Comparison of ENCODE assay signal across 8 mouse cellular contexts in genomic region chr2:154893045-154893385, GRCm38 (mm10). TPM values are rescaled to one million over a fixed set of nuclear protein-coding genes. Genes with fewer than 3 reads are reported as not detected.
DNase-seq lines count a peak whose midpoint lies in the region; ATAC-seq and TF ChIP-seq lines count a peak whose summit lies in the region.

No protein-coding gene starts in this region.

- peaks cover 1% of the 10 kb centered on the region for H3K36me3 ChIP-seq in heart, embryonic 12.5 days
- H3K36me3 ChIP-seq in CH12.LX (replicated peaks in 1 of 2; ENCODE audit: control insufficient read depth in 1 of 2, insufficient read depth in 1 of 2, low read length in 1 of 2), result peaks cover 3 to 21% of the 10 kb centered on the region in 2 experiments
- peaks cover under 1% of the 10 kb centered on the region for H3K36me3 ChIP-seq in forebrain, embryonic 13.5 days (ENCODE audit: poor library complexity, severe bottlenecking)
- H3K36me3 ChIP-seq in liver, embryonic 15.5 days (replicated peaks), result peaks cover 11% of the 10 kb centered on the region

- ATAC-seq in heart, embryonic 12.5 days (ENCODE audit: insufficient number of reproducible peaks, low FRiP score), result no peak
- no peak for ATAC-seq in forebrain, embryonic 13.5 days
- no peak for ATAC-seq in liver, embryonic 15.5 days (ENCODE audit: insufficient read depth)

- dilution Hi-C loops in CH12.LX (cut with MboI; ENCODE audit: extremely low pct_ligation_motif_present, extremely low pct_unique_long_range_greater_than_20kb, low sequenced_read_pairs), result no loop called here

- no peak for TF ChIP-seq CTCF in CH12.LX (conservative IDR thresholded peaks at IDR 0.05 in 1 of 2, IDR thresholded peaks at IDR 0.05 in 1 of 2; ENCODE audit: low read depth in 2 of 2, low read length in 2 of 2)

- 9% methylated on average over 12 of the region's 12 CpGs for WGBS in heart, embryonic 12.5 days
- WGBS in forebrain, embryonic 13.5 days, result 9% methylated on average over 12 of the region's 12 CpGs
- WGBS in liver, embryonic 15.5 days (ENCODE audit: insufficient replicate concordance), result 8% methylated on average over 12 of the region's 12 CpGs

- H3K4me1 ChIP-seq in heart, embryonic 12.5 days (replicated peaks), result peaks cover 10% of the 10 kb centered on the region
- peaks cover 0 to 24% of the 10 kb centered on the region in 2 experiments; a peak in 2 of 4 replicates for H3K4me1 ChIP-seq in CH12.LX (ENCODE audit: control insufficient read depth in 1 of 2, insufficient read depth in 2 of 2)
- peaks cover 23% of the 10 kb centered on the region for H3K4me1 ChIP-seq in forebrain, embryonic 13.5 days
- H3K4me1 ChIP-seq in liver, embryonic 15.5 days (replicated peaks), result peaks cover 26% of the 10 kb centered on the region

- TF ChIP-seq EP300 in CH12.LX (IDR thresholded peaks at IDR 0.05; ENCODE audit: low read length), result no peak

- peak overlapping the region; percentile 94 for H3K4me3 ChIP-seq in heart, embryonic 12.5 days
- peak overlapping the region; percentile 44 to 64 (median 52) for H3K4me3 ChIP-seq in CH12.LX (replicated peaks in 1 of 3; ENCODE audit: low read depth in 2 of 3, low read length in 2 of 3, poor library complexity in 1 of 3)
- peak overlapping the region; percentile 94 for H3K4me3 ChIP-seq in forebrain, embryonic 13.5 days
- H3K4me3 ChIP-seq in liver, embryonic 15.5 days (replicated peaks), result peak overlapping the region; percentile 89

- no peak for DNase-seq in heart, adult 9 months (ENCODE audit: low spot score in 2 of 2)
- DNase-seq in CH12.LX (ENCODE audit: extremely low read depth), result no peak
- DNase-seq in adrenal gland, postnatal 14 days, result no peak
- DNase-seq in MN1 (ENCODE audit: low spot score), result no peak
- DNase-seq in urinary bladder, adult 2 months (ENCODE audit: low spot score), result no peak

- no peaks in the 10 kb centered on the region for H3K27me3 ChIP-seq in heart, embryonic 12.5 days (replicated peaks)
- peaks cover 4% of the 10 kb centered on the region for H3K27me3 ChIP-seq in CH12.LX (replicated peaks)
- peaks cover 8% of the 10 kb centered on the region; the same call in 1 of the 2 replicates for H3K27me3 ChIP-seq in forebrain, embryonic 13.5 days
- peaks cover 4% of the 10 kb centered on the region; the same call in 1 of the 2 replicates for H3K27me3 ChIP-seq in liver, embryonic 15.5 days

- H3K4me2 ChIP-seq in heart, embryonic 12.5 days, result peak overlapping the region; percentile 82
- H3K4me2 ChIP-seq in CH12.LX (ENCODE audit: insufficient read depth, low read depth, poor library complexity, severe bottlenecking), result peak overlapping the region; percentile 80
- H3K4me2 ChIP-seq in forebrain, embryonic 13.5 days, result peak overlapping the region; percentile 82
- peak overlapping the region; percentile 85 for H3K4me2 ChIP-seq in liver, embryonic 15.5 days

- in situ Hi-C loops in CH12.LX (cut with MboI; ENCODE audit: low pct_ligation_motif_present, low pct_unique_long_range_greater_than_20kb, low sequenced_read_pairs), result no loop called here

- H3K79me2 ChIP-seq in CH12.LX (replicated peaks; ENCODE audit: control insufficient read depth, extremely low read depth, insufficient read depth, poor library complexity, severe bottlenecking), result peaks cover 39% of the 10 kb centered on the region

- no peak for TF ChIP-seq POLR2A in CH12.LX (IDR thresholded peaks at IDR 0.05; ENCODE audit: low read depth, low read length)

- TF ChIP-seq RAD21 in CH12.LX (IDR thresholded peaks at IDR 0.05; ENCODE audit: low read depth, low read length), result no peak

- no peaks in the 10 kb centered on the region for H3K9me3 ChIP-seq in heart, embryonic 12.5 days (replicated peaks)
- no peaks in the 10 kb centered on the region for H3K9me3 ChIP-seq in CH12.LX (replicated peaks; ENCODE audit: low read length)
- no peaks in the 10 kb centered on the region for H3K9me3 ChIP-seq in forebrain, embryonic 13.5 days (replicated peaks)
- no peaks in the 10 kb centered on the region for H3K9me3 ChIP-seq in liver, embryonic 15.5 days (replicated peaks)

- no peak overlapping the region for H3K27ac ChIP-seq in heart, embryonic 12.5 days (ENCODE audit: poor library complexity, severe bottlenecking)
- no peak overlapping the region for H3K27ac ChIP-seq in CH12.LX (ENCODE audit: insufficient read depth, low read depth)
- no peak overlapping the region for H3K27ac ChIP-seq in forebrain, embryonic 13.5 days
- H3K27ac ChIP-seq in liver, embryonic 15.5 days (replicated peaks), result peak overlapping the region; percentile 29

- H3K9ac ChIP-seq in heart, embryonic 12.5 days, result peak overlapping the region; percentile 57
- peak overlapping the region; percentile 23; the same call in 1 of the 2 replicates for H3K9ac ChIP-seq in CH12.LX (ENCODE audit: insufficient read depth, low read depth)
- peak overlapping the region; percentile 51 for H3K9ac ChIP-seq in forebrain, embryonic 13.5 days
- peak overlapping the region; percentile 93 for H3K9ac ChIP-seq in liver, embryonic 15.5 days

TF ChIP-seq in CH12.LX, 34 proteins besides CTCF, POLR2A, EP300 and RAD21:
- TF ChIP-seq JUN (IDR thresholded peaks at IDR 0.05; ENCODE audit: insufficient read depth, low read depth, low read length), result no peak
- TF ChIP-seq ZMIZ1 (IDR thresholded peaks at IDR 0.05; ENCODE audit: low read depth, low read length), result no peak
- no peak for TF ChIP-seq ZC3H11A (IDR thresholded peaks at IDR 0.05; ENCODE audit: low read depth, low read length)
- no peak for TF ChIP-seq POLR2AphosphoS2 (IDR thresholded peaks at IDR 0.05; ENCODE audit: low read depth, low read length)
- TF ChIP-seq TCF12 (IDR thresholded peaks at IDR 0.05; ENCODE audit: low read depth, low read length), result no peak
- no peak; the same call in 1 of the 2 replicates for TF ChIP-seq MAX (IDR thresholded peaks at IDR 0.05; ENCODE audit: low read length)
- TF ChIP-seq CHD1 (IDR thresholded peaks at IDR 0.05; ENCODE audit: low read depth, low read length), result no peak
- no peak for TF ChIP-seq NELFE (IDR thresholded peaks at IDR 0.05; ENCODE audit: low read depth, low read length)
- no peak for TF ChIP-seq MXI1 (IDR thresholded peaks at IDR 0.05; ENCODE audit: low read depth, low read length)
- no peak for TF ChIP-seq MEF2A (IDR thresholded peaks at IDR 0.05; ENCODE audit: borderline replicate concordance, low read depth, low read length)
- no peak for TF ChIP-seq E2F4 (IDR thresholded peaks at IDR 0.05; ENCODE audit: insufficient replicate concordance, low read depth, low read length)
- no peak for TF ChIP-seq USF2 (conservative IDR thresholded peaks at IDR 0.05; ENCODE audit: low read depth, low read length)

RNA-seq across cellular contexts. Expression of gene Eif2s2, which starts 0.3 kb away (rescaled TPM):
- polyA plus RNA-seq in heart, embryonic 12.5 days (2016; fragmentation: Nextera tagmentation; extraction: Ambion mirVana), result 79.6 and 80.5 TPM in 2 replicates
- total RNA-seq in CH12.LX (2012; rRNA removed) (116 and 126 TPM in 2 replicates), CH12.LX (2014; rRNA removed) (256 and 269 TPM in 2 replicates)
- 219 and 276 TPM in 2 replicates for polyA plus RNA-seq in CH12.LX (2012; ENCODE audit: insufficient read length, low read depth)
- 88.1 and 97.0 TPM in 2 replicates for polyA plus RNA-seq in forebrain, embryonic 13.5 days (2015; fragmentation: Nextera tagmentation; extraction: Ambion mirVana)
- polyA plus RNA-seq in liver, embryonic 15.5 days (2015; fragmentation: Nextera tagmentation; extraction: Ambion mirVana), result 48.1 and 59.3 TPM in 2 replicates
- 138 and 155 TPM in 2 replicates for total RNA-seq in adrenal gland, postnatal 14 days (2021)
- polyA plus RNA-seq in urinary bladder, adult 2 months (2012; rRNA removed), result 52.1 and 58.6 TPM in 2 replicates

Comparison
In these comparisons a context has a peak if more than half of its experiments do, and no peak if none do; other contexts are left out.
1. H3K9ac ChIP-seq: peak in every context shown above with its lines; median percentile 93 in liver, embryonic 15.5 days; 57 in heart, embryonic 12.5 days; 51 in forebrain, embryonic 13.5 days; 23 in CH12.LX.